Comparison of ENCODE assay signal across 38 mouse cellular contexts in the genomic region with DNA sequence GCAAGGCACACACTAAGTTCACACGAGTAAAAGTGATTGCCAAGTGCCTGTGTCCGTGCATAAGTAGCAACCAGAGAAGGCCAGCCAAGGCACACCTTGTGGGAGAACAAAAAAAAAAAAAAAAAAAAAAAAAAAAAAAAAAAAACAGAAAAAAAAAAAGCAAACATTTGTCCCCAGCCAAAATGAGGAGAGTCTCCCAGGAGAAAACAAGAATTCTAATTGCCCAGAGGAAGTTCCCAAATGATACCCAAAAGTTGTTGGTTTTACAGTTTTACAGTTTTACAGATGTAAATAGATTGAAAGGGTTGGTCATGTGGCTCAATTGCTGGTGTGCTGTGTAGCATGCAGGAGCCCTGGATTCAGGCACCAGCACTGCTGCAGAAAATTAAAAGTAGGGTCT. TPM values are rescaled to one million over a fixed set of nuclear protein-coding genes. Genes with fewer than 3 reads are reported as not detected.
"Had no signal": no experiment of that assay in that cellular context is flagged by ENCODE, and none has a peak within 500 bp of the region (broad histone marks: within the 10 kb centered on the region; RNA-seq: fewer than 3 reads in every experiment).

No protein-coding gene starts in this region.

- H3K27ac ChIP-seq: embryonic facial prominence, embryonic 10.5 days; embryonic facial prominence, embryonic 12.5 days; embryonic facial prominence, embryonic 13.5 days; embryonic facial prominence, embryonic 15.5 days; forebrain, embryonic 10.5 days; forebrain, embryonic 12.5 days; forebrain, embryonic 13.5 days; forebrain, embryonic 15.5 days; gastrocnemius, adult 2 months; heart, adult 2 months; heart, embryonic 10.5 days had no signal

- DNase-seq: cerebellum, adult 9-11 months; cerebellum, postnatal 10 days; cerebellum, postnatal 14 days; cerebellum, postnatal 25 days; cerebellum, postnatal 36 days; embryo, embryonic 11 days; forebrain, postnatal 0 days; gastrocnemius, adult 2 months; gastrocnemius, postnatal 10 days; gastrocnemius, postnatal 14 days; gastrocnemius, postnatal 25 days; gastrocnemius, postnatal 36 days; heart, adult 11 months; heart, adult 18-20 months; heart, adult 2 months had no signal

- H3K4me2 ChIP-seq: embryonic facial prominence, embryonic 12.5 days; embryonic facial prominence, embryonic 13.5 days; embryonic facial prominence, embryonic 15.5 days; forebrain, embryonic 12.5 days; forebrain, embryonic 13.5 days; forebrain, embryonic 15.5 days; heart, embryonic 11.5 days had no signal

- H3K9ac ChIP-seq: embryonic facial prominence, embryonic 12.5 days; embryonic facial prominence, embryonic 13.5 days; embryonic facial prominence, embryonic 15.5 days; forebrain, embryonic 12.5 days; forebrain, embryonic 13.5 days; forebrain, embryonic 15.5 days; forebrain, postnatal 0 days had no signal

- H3K4me1 ChIP-seq: embryonic facial prominence, embryonic 10.5 days; embryonic facial prominence, embryonic 12.5 days; embryonic facial prominence, embryonic 15.5 days; forebrain, embryonic 10.5 days; forebrain, embryonic 12.5 days; forebrain, embryonic 13.5 days; forebrain, embryonic 15.5 days had no signal

- H3K27me3 ChIP-seq: embryonic facial prominence, embryonic 12.5 days; embryonic facial prominence, embryonic 13.5 days; embryonic facial prominence, embryonic 15.5 days; forebrain, embryonic 12.5 days; forebrain, embryonic 13.5 days; forebrain, embryonic 15.5 days had no signal

- H3K4me3 ChIP-seq: embryonic facial prominence, embryonic 10.5 days; embryonic facial prominence, embryonic 12.5 days; embryonic facial prominence, embryonic 13.5 days; embryonic facial prominence, embryonic 15.5 days; erythroblast, embryonic 14.5 days; forebrain, embryonic 10.5 days; forebrain, embryonic 12.5 days; forebrain, embryonic 13.5 days; forebrain, embryonic 15.5 days; gastrocnemius, adult 2 months; heart, adult 2 months; heart, embryonic 10.5 days had no signal

- H3K36me3 ChIP-seq: embryonic facial prominence, embryonic 10.5 days; embryonic facial prominence, embryonic 12.5 days; embryonic facial prominence, embryonic 13.5 days; embryonic facial prominence, embryonic 15.5 days; forebrain, embryonic 10.5 days; forebrain, embryonic 12.5 days; forebrain, embryonic 15.5 days; heart, embryonic 10.5 days had no signal

- H3K9me3 ChIP-seq: embryonic facial prominence, embryonic 13.5 days; forebrain, embryonic 10.5 days; forebrain, embryonic 12.5 days; forebrain, embryonic 13.5 days; forebrain, embryonic 15.5 days; heart, embryonic 10.5 days had no signal

RNA-seq across cellular contexts. Expression of a gene that starts 2.4 kb away (rescaled TPM):
- total RNA-seq: common myeloid progenitor, adult 5-6 weeks; forebrain, postnatal 0 days; gastrocnemius, adult 2 months; gastrocnemius, adult 8-10 months; gastrocnemius, postnatal 10 days; gastrocnemius, postnatal 14 days; gastrocnemius, postnatal 25 days; gastrocnemius, postnatal 36 days; gastrocnemius, postnatal 4 days; granulocyte monocyte progenitor cell, adult 5-6 weeks; heart, adult 18-20 months; heart, adult 2 months; heart, adult 8-10 months had no signal
- polyA plus RNA-seq: embryonic facial prominence, embryonic 10.5 days; embryonic facial prominence, embryonic 11.5 days; embryonic facial prominence, embryonic 12.5 days; embryonic facial prominence, embryonic 13.5 days; embryonic facial prominence, embryonic 14.5 days; embryonic facial prominence, embryonic 15.5 days; erythroblast, embryonic 14.5 days; forebrain, embryonic 10.5 days; forebrain, embryonic 11.5 days; forebrain, embryonic 12.5 days; forebrain, embryonic 13.5 days; forebrain, embryonic 14.5 days; forebrain, embryonic 15.5 days; forebrain, embryonic 16.5 days; forebrain, postnatal 0 days; frontal cortex, adult 2 months; gonadal fat pad, adult 2 months; heart, adult 2 months; heart, embryonic 10.5 days; heart, embryonic 11.5 days had no signal
